In genomic region chr3:84449015-84449414, GRCm38 (mm10) we compare ENCODE assay signal across 22 mouse cellular contexts. TPM values are rescaled to one million over a fixed set of nuclear protein-coding genes. Genes with fewer than 3 reads are reported as not detected.
DNase-seq lines count a peak whose midpoint lies in the region; ATAC-seq and TF ChIP-seq lines count a peak whose summit lies in the region.
"Had no signal": no experiment of that assay in that cellular context is flagged by ENCODE, and none has a peak within 500 bp of the region (broad histone marks: within the 10 kb centered on the region; RNA-seq: fewer than 3 reads in every experiment).

No protein-coding gene starts in this region.

- no peak overlapping the region for H3K9ac ChIP-seq in kidney, embryonic 16.5 days (replicated peaks; ENCODE audit: low read length)
- H3K9ac ChIP-seq in lung, embryonic 14.5 days = no peak overlapping the region
- no peak overlapping the region for H3K9ac ChIP-seq in lung, embryonic 15.5 days
- H3K9ac ChIP-seq in lung, embryonic 16.5 days (ENCODE audit: low read length) = no peak overlapping the region
- H3K9ac ChIP-seq in lung, postnatal 0 days (replicated peaks; ENCODE audit: low read depth) = no peak overlapping the region

- no peak overlapping the region for H3K4me2 ChIP-seq in kidney, embryonic 16.5 days (replicated peaks; ENCODE audit: low read depth, low read length)
- H3K4me2 ChIP-seq in lung, embryonic 14.5 days = no peak overlapping the region
- H3K4me2 ChIP-seq in lung, embryonic 15.5 days = no peak overlapping the region; the same call in 1 of the 2 replicates
- H3K4me2 ChIP-seq in lung, embryonic 16.5 days (ENCODE audit: low read depth, low read length) = no peak overlapping the region
- H3K4me2 ChIP-seq in lung, postnatal 0 days (replicated peaks; ENCODE audit: low read depth, low read length) = no peak overlapping the region

- DNase-seq in kidney, adult 18-20 months = no peak
- peak; percentile 54 for DNase-seq in lung, embryonic 14.5 days
- DNase-seq in lung, adult 2 months = no peak
- no peak for DNase-seq in lung, postnatal 4 days
- DNase-seq in lung, postnatal 0 days (ENCODE audit: low spot score) = no peak
- DNase-seq: adrenal gland, adult 2 months; adrenal gland, adult 8-10 months; adrenal gland, postnatal 10 days; adrenal gland, postnatal 14 days; adrenal gland, postnatal 25 days; adrenal gland, postnatal 36 days; B cell, adult 2 months; cerebellum, adult 11 months; cerebellum, adult 11-12 months had no signal

- no peaks in the 10 kb centered on the region for H3K36me3 ChIP-seq in kidney, embryonic 16.5 days (ENCODE audit: insufficient read depth, low read length)
- peaks cover 17% of the 10 kb centered on the region; the same call in 1 of the 2 replicates for H3K36me3 ChIP-seq in lung, embryonic 14.5 days (ENCODE audit: insufficient read depth)
- H3K36me3 ChIP-seq in lung, embryonic 15.5 days = peaks cover 9% of the 10 kb centered on the region; the same call in 1 of the 2 replicates
- peaks cover 4% of the 10 kb centered on the region; the same call in 1 of the 2 replicates for H3K36me3 ChIP-seq in lung, embryonic 16.5 days (ENCODE audit: control insufficient read depth, insufficient read depth, low read length)
- H3K36me3 ChIP-seq in lung, postnatal 0 days (ENCODE audit: insufficient read depth, low read length) = no peaks in the 10 kb centered on the region

- no peak for TF ChIP-seq POLR2A in lung, adult 2 months (IDR thresholded peaks at IDR 0.05; ENCODE audit: borderline replicate concordance, extremely low read depth, low read depth, low read length)

- no peak overlapping the region for H3K4me3 ChIP-seq in kidney, embryonic 16.5 days (ENCODE audit: low read length)
- no peak overlapping the region for H3K4me3 ChIP-seq in lung, embryonic 14.5 days (ENCODE audit: low read depth, low read length)
- no peak overlapping the region for H3K4me3 ChIP-seq in lung, adult 2 months (replicated peaks; ENCODE audit: extremely low read depth, low read depth, low read length)
- H3K4me3 ChIP-seq in lung, embryonic 15.5 days = no peak overlapping the region
- no peak overlapping the region for H3K4me3 ChIP-seq in lung, embryonic 16.5 days (ENCODE audit: low read length)
- no peak overlapping the region for H3K4me3 ChIP-seq in lung, postnatal 0 days (ENCODE audit: low read depth, low read length)

- no peaks in the 10 kb centered on the region for H3K9me3 ChIP-seq in kidney, embryonic 16.5 days (ENCODE audit: low read length)
- no peaks in the 10 kb centered on the region for H3K9me3 ChIP-seq in lung, embryonic 14.5 days (ENCODE audit: low read depth, low read length)
- H3K9me3 ChIP-seq in lung, embryonic 15.5 days = no peaks in the 10 kb centered on the region
- no peaks in the 10 kb centered on the region for H3K9me3 ChIP-seq in lung, embryonic 16.5 days (ENCODE audit: control insufficient read depth, low read length)
- no peaks in the 10 kb centered on the region for H3K9me3 ChIP-seq in lung, postnatal 0 days (ENCODE audit: low read length)
- H3K9me3 ChIP-seq: G1E had no signal

- TF ChIP-seq CTCF in lung, embryonic 14.5 days (IDR thresholded peaks at IDR 0.05; ENCODE audit: low read depth) = 0 out of 2 replicates have a peak, but pooled peaks have one; percentile 6
- TF ChIP-seq CTCF in lung, adult 2 months (IDR thresholded peaks at IDR 0.05; ENCODE audit: insufficient read depth, low read length) = no peak
- no peak for TF ChIP-seq CTCF in lung, postnatal 0 days (IDR thresholded peaks at IDR 0.05)

- no peak overlapping the region for H3K27ac ChIP-seq in kidney, embryonic 16.5 days (ENCODE audit: low read length)
- peak overlapping the region; percentile 54 for H3K27ac ChIP-seq in lung, embryonic 14.5 days (ENCODE audit: low read depth)
- peak overlapping the region; percentile 45 for H3K27ac ChIP-seq in lung, embryonic 15.5 days
- peak overlapping the region; percentile 71 for H3K27ac ChIP-seq in lung, embryonic 16.5 days (ENCODE audit: low read length)
- H3K27ac ChIP-seq in lung, postnatal 0 days (ENCODE audit: low read length) = no peak overlapping the region

- no peaks in the 10 kb centered on the region for H3K27me3 ChIP-seq in kidney, embryonic 16.5 days (ENCODE audit: insufficient read depth, low read length)
- H3K27me3 ChIP-seq in lung, embryonic 14.5 days (ENCODE audit: insufficient read depth, low read length) = no peaks in the 10 kb centered on the region
- no peaks in the 10 kb centered on the region for H3K27me3 ChIP-seq in lung, embryonic 15.5 days
- H3K27me3 ChIP-seq in lung, embryonic 16.5 days (ENCODE audit: control insufficient read depth, insufficient read depth, low read depth, low read length) = no peaks in the 10 kb centered on the region
- no peaks in the 10 kb centered on the region for H3K27me3 ChIP-seq in lung, postnatal 0 days (replicated peaks; ENCODE audit: insufficient read depth, low read length)
- H3K27me3 ChIP-seq: CH12.LX, Patski had no signal

- H3K4me1 ChIP-seq in kidney, embryonic 16.5 days (ENCODE audit: insufficient read depth, low read length) = peaks cover 7% of the 10 kb centered on the region; the same call in 1 of the 2 replicates
- peaks cover 16% of the 10 kb centered on the region; the same call in 1 of the 2 replicates for H3K4me1 ChIP-seq in lung, embryonic 14.5 days (ENCODE audit: insufficient read depth)
- H3K4me1 ChIP-seq in lung, adult 2 months (ENCODE audit: control insufficient read depth, insufficient read depth, low read length) = peaks cover 5% of the 10 kb centered on the region
- H3K4me1 ChIP-seq in lung, embryonic 15.5 days = peaks cover 28% of the 10 kb centered on the region
- H3K4me1 ChIP-seq in lung, embryonic 16.5 days (replicated peaks; ENCODE audit: control insufficient read depth, insufficient read depth, low read length) = peaks cover 17% of the 10 kb centered on the region; the same call in 1 of the 2 replicates
- H3K4me1 ChIP-seq in lung, postnatal 0 days (ENCODE audit: insufficient read depth, low read depth, low read length) = no peaks in the 10 kb centered on the region

- ATAC-seq in kidney, embryonic 16.5 days (ENCODE audit: low FRiP score, low TSS enrichment) = peak; percentile 14; the same call in 1 of the 2 replicates
- peak; percentile 68 for ATAC-seq in lung, embryonic 14.5 days (ENCODE audit: insufficient read depth)
- peak; percentile 37; the same call in 1 of the 2 replicates for ATAC-seq in lung, embryonic 15.5 days (ENCODE audit: borderline replicate concordance, extremely low read depth, low FRiP score, low TSS enrichment)
- ATAC-seq in lung, embryonic 16.5 days (ENCODE audit: low read depth) = peak; percentile 74
- ATAC-seq in lung, postnatal 0 days = no peak
- ATAC-seq: activated CD4-positive, CD25-positive, alpha-beta regulatory T cell, adult 4 months; CD4-positive, CD25-positive, alpha-beta regulatory T cell, adult 4 months; Patski had no signal

- 58% methylated on average over 9 of the region's 9 CpGs for WGBS in kidney, embryonic 16.5 days
- 66% methylated on average over 9 of the region's 9 CpGs for WGBS in lung, embryonic 14.5 days
- 81% methylated on average over 9 of the region's 9 CpGs for WGBS in lung, adult 2 months
- 58% methylated on average over 9 of the region's 9 CpGs for WGBS in lung, embryonic 15.5 days
- 61% methylated on average over 9 of the region's 9 CpGs for WGBS in lung, embryonic 16.5 days
- 65% methylated on average over 9 of the region's 9 CpGs for WGBS in lung, postnatal 0 days

- TF ChIP-seq EP300 in lung, postnatal 0 days (IDR thresholded peaks at IDR 0.05) = no peak

RNA-seq across cellular contexts. Expression of gene Fhdc1, which starts 31.2 kb away (rescaled TPM):
- polyA plus RNA-seq in kidney, embryonic 16.5 days (2015; fragmentation: Nextera tagmentation; extraction: Ambion mirVana) = 3.1 and 3.9 TPM in 2 replicates
- 15.6 and 16.6 TPM in 2 replicates for polyA plus RNA-seq in lung, embryonic 14.5 days (2014; fragmentation: Nextera tagmentation; extraction: Ambion mirVana)
- 10.3 and 13.3 TPM in 2 replicates for polyA plus RNA-seq in lung, adult 2 months (2012; rRNA removed)
- 13.9 and 14.9 TPM in 2 replicates for polyA plus RNA-seq in lung, embryonic 15.5 days (2015; fragmentation: Nextera tagmentation; extraction: Ambion mirVana)
- 14.5 and 15.5 TPM in 2 replicates for polyA plus RNA-seq in lung, embryonic 16.5 days (2015; fragmentation: Nextera tagmentation; extraction: Ambion mirVana)
- polyA plus RNA-seq in lung, postnatal 0 days (2015; fragmentation: Nextera tagmentation; extraction: Ambion mirVana) = 15.5 and 16.7 TPM in 2 replicates

Comparison
In these comparisons a context has a peak if more than half of its experiments do, and no peak if none do; other contexts are left out.
1. H3K27ac ChIP-seq: peak in lung, embryonic 14.5 days (single experiment), lung, embryonic 15.5 days (single experiment) and lung, embryonic 16.5 days (single experiment); none in kidney, embryonic 16.5 days (single experiment) and lung, postnatal 0 days (single experiment).